Mouse (Mus musculus) natural killer cell, adult 2 months (primary cell): ENCODE measurements around the gene Zfp652.

Experiments used
- DNase-seq, 2 experiments: peaks; one replicate each; pipeline ENCODE4 v3.0.0; 2022; ENCODE audit warnings: low spot score in 2 of 2

Gene Zfp652

DNA sequence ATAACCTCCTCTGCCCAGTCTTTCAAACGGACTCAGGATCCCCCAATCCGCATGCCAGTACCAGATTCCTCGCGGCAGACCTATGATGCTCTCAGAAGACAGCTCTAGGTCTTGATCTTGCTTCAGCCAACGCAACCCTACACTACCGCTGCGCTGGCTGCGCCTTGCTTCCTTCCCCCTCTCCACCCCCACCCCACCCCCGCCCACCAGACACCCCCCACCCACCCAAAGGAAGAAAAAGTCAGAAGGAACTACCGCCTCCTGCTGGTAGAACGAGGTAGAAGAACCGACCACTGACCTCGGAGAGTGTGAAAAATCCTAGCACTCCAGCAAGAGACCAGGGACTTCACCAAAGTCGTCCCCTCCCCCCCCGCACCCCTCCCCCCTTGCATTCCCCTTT is 119.2 kb downstream of the Zfp652 start:
- no peak for DNase-seq

DNA sequence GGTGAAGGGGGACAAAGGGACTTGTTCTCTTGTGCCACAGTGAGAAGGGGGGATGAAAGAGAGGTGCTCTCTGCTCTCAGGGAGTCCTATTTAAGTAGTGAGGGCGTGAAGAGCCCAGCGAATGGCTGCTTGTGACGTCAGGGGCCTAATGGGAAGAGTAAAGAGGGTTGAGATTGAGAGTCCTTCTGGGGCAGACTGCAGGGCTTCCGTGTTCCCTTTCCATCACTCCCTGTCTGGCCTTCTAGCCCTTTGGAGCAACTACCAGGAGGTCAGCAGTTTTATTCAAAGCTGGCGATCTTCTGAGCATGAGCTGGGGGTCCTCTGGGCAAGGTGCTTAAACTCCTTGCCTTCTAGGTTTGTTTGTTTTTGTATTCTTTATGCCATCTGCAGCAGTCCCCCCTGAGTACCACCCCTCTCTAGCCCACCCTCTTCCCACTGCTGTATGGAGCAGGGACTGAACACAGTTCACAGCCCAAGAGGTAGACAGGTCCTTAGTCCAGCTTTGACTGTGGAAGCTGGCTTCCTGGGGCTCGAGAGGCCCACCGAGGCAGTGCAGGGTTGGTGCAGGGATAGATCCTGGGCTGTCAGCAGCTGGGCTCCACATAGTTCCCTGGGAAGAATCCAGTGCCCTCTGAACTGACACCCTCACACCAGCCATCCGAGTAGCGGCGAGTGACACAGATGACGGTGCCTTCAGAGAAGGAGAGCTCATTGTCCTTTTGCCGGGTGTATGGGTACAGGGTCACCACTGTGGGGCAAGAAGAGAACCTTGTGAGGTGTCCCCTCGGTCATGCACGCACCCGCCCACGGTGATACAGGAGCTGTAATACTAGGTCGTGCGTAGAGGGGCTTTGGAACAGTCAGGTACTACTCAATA is 119.9 kb downstream of the Zfp652 start:
- DNase-seq = no peak

DNA sequence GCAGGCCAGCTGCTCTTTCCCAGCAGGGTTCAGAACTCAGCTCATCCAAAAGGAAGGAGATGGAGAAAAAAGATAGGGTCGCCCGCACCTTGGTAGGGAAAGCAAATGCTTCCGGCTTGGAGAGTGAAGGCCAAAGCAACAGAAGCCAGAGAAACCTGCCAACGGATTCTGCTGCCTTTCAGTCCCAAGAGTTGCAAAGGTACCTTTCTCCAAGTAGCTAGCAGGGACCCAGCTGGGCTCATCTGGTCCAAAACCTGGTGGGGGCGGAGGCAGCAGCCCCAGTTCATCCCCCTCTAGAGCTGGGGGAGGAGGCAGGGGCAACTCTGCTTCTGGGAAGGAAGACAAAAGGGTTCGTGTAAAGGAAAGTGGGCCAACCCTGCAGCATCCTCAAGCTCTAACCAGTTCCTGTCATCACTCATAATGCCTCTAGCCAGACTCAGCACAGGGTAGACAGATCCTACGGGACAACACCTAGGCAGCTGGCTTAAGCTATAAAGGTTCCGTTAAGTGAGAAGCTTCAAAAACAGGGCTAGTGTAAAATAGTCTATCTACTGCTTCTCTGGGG is 120.6 kb downstream of the Zfp652 start:
- DNase-seq = no peak

DNA sequence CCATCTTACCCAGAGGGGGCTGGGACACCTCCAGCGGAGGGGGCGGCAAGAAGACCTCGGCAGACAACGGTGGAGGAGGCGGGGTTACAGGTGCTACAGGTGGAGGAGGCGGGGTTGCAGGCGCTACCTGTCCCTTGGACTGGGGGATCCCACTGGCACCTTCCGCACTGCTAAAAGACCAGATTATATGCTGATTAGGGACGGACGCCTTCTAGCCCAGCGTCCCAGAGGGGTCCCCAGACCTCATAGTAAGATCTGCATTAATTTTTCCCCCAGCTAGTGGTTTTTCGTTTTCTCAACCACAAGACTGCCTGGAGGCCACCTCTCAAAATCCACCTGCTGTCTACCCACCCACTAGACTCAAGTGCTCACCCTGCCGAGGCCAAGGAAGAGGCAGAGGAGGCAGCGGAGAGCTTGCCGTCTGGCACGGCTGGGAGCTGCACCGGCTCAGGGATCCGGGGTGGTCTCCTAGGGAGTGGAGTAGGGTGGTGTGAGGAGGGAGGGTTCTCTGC is 121.2 kb downstream of the Zfp652 start:
- peak in 1 of 2 experiments; percentile 37 for DNase-seq

DNA sequence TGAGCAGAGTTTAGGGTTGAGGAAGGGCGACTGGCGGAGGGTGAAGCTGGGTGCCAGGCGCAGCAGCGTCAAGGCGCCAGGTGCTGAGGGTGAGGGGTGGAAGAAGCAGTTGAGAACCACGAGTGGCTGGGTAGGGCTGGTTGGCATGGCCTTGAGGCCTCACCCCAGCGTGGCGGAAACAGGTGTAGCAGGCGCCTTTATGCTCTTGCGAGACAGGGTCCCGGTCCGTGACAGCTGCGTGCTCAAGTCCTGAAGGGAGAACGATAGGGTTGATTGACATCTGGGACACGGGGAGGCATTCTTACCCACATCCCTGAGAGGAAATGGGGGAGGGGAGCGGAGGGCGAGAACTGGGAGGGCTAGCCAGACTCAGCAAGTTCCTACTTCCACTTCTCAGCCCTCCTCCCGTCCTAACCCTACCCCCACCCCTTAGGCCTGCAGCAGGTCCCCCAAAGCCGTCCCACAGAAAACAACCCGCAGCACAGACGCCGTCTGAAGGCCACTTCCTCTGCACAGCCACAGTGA is 121.7 kb downstream of the Zfp652 start:
- peak; percentile 78 to 85 for DNase-seq

DNA sequence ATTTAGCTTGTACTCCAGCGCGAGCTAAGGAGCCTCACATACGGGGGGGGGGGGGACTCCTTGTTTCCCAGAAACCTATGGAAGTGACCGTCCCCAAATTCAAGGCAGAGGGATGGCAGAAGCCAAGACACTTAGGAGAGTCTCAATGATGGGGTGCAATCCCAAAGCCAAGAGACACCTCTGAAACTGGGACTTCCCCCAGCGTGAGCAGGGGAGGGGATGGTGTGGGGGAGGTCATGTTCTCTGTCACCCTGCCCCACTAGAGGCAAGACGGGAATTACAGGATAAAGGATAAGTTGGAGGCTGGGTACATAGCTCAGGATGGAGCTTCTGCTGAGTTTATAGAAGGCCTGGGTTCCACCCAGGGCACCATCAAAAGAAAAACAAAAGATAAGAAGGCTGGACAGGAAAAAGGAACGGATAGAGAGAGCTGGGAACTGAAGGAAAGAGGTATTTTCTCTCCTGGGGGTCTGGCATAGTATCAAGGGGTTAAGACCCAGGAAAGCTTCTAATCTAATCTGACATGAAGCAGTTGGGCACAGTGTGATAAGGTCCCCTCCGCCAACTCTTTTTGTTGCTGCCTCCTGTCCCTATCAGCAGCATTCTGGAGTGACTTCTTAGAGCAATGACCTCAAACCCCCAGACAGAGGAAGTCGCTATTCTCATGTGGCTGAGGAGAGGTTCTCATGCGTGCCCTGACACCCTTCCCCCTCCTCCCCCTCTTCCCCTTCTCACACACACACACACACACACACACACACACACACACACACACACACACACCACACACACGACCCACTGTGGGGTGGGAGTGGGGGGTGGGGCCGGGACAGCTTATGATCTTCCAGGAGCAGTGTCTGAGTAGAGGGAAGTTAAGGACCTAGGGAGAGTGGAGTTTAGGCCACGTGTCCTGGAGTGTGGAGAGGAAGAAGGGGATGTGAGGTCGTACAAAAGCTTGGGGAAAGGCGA is 122.6 kb downstream of the Zfp652 start:
- peak; percentile 80 to 87 for DNase-seq

DNA sequence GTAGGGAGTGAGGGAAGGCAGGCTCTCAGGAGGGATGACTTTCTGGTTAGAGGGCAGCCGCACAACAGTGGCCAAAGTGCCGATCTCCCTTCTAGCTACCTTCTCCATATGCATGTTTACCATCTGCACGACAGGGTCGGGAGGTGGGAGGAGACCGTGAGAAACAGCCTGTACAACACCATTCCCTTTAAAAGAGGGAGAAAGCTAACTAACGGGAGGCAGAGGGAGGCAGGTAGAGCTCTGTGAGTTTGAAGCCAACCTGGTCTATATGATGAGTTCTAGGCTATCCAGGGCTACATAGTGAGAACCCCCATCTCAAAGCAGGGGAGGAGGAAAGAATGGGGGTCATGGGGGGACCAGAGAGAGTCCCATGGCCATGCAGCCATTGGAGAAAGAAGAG is 123.4 kb downstream of the Zfp652 start:
- no peak for DNase-seq

DNA sequence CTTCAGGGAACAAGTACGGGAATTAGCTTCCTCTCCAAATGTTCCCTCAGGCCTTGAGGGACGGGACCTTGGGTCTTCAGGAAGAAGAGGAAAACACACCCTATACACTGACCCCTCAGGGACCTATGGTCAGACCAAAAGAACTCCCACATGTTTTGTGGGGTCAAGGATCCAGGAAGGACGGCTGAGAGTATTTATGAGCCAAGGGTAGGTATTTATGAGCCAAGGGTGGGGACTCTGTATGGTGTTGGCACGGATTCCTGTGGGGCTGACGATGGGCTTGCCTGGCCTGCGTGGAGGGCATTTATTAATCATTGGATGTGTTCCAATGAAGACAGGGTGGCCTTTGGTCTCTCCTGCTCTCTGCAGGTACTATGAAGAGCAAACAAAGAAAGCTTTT is 124.0 kb downstream of the Zfp652 start:
- no peak for DNase-seq

DNA sequence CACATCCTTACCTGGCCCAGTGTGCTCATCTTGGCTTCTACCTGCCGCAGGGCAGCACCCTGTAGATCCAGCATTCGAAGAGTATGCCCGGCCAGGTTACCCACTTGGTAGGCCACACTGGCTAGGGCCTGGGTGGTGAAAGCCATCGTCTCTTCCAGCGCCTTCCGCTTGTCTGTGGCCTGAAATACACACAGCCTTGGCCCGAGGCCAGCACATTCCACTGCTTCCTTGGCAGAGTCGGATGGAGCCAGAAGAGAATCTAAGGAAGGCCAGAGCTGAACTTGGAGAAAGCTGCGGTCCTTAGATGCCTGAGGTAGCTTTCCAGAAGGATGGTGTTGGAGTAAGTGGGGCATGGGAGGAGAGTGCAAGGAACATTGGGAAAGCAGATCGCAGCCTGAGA is 124.6 kb downstream of the Zfp652 start, which contains the start of gene Gngt2:
Gene Gngt2, plus strand, starts transcription at position 158 of the 400 bp plus-strand sequence.
- no peak for DNase-seq

DNA sequence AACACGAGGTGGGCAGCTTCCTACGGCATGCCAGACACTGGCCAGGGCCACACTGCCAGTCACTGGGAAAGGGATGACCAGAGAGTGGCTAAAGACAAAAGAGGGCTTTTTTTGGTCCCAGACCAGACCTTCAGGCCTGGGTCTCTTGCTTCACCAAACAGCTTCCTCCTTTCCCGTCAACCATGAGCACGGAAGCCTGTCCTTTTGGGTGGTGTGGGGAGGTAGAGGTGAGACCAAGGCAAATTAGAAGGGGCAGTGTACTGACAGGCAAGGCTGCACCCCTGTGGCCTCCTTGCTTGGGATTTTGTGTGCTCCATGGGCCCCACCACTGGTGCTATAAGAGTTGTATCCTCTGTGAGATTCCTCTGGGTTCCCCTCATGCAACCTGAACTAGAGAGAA is 126.1 kb downstream of the Zfp652 start:
- DNase-seq = no peak

DNA sequence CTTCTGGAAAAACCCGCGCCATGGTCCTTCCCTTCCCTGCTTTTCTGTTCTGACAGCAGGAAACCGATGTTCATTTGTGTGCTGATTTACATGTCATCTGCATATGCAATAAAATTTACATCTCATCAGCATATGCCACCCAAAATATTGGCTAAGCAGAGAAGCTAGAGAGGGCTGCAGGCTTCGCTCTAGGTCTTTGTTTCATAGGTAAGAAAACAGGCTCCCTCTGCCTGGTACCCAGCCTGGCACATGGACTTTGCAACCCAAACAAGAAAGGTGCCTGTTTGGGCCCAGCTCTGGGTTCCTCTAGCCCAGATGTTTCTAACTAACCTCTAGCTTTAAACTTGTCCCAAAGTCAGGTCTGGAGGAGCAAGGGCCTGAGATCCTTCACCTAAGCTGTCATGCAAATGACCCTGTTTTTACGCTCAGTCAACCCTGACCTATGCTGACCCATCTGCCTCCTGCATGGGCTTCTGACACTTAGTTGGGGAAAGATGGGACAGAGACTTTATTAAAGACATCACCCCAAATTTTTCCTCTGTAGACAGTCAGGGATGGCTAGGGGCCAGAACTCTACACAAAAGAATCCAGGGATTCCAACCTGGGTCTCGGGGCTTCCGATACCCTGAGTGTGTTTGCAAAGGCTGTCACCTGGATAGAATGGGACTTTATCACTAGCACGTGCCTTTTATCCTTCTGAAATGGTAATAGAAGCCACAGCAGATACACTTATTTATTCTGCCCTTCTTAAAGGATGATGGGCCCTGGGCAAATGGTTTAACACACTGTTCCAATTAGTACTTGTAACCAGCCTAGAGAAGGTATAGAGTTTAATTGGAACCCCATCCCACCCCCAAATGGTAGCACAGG is 126.8 kb downstream of the Zfp652 start:
- no peak for DNase-seq

DNA sequence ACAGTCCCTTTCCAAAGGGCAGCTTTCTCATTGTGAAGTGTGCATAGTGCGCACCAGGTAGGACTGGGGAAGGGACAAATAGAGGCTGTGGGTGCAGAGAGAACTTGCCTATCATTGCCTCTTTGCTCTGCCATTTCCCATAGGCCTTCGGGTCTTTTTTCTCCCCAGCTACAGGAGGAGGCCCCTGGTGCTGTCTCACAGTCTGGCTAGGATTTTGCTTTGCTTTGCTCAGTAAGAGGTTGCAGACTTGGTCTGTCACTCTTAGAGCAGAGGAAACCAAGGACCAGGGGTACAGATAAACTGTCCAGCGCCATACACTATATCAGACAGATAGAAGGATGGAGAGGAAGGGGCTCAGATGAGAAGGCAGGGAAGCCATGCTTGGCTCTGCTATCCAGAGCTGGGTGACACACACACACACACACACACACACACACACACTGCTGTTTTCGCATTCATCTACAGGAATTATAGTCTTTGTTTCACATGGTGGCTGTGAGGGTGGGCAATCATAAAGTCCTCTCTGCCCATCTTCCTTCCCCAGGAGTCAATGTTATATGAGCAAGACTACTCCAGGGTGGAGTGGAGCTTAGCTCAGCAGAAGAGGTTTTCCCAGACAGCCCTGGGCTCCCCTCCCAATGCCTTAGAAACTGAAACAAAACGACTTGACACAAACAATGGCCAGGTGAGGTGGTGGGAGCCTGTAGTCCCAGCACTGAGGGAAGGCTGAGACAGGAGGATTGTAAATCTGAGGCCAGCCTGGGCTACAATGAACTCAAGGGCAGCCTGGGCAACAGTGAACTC is 128.4 kb downstream of the Zfp652 start:
- DNase-seq = no peak

DNA sequence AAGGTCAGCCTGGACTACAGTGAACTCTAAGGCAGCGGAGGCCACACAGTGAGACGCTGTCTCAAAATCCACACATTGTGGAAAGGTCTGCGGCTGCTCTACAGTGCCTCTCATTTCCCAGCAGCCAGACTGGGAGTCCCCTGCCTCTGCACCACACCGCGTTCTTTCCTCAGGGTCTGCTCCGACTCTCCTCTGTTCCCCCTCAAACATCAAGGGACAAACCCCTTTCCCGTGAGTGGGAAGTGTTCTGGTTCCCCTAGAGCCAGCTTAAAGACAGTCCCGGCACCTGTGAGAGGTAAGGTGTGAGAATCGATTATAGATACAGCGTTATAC is 129.0 kb downstream of the Zfp652 start:
- DNase-seq = no peak

DNA sequence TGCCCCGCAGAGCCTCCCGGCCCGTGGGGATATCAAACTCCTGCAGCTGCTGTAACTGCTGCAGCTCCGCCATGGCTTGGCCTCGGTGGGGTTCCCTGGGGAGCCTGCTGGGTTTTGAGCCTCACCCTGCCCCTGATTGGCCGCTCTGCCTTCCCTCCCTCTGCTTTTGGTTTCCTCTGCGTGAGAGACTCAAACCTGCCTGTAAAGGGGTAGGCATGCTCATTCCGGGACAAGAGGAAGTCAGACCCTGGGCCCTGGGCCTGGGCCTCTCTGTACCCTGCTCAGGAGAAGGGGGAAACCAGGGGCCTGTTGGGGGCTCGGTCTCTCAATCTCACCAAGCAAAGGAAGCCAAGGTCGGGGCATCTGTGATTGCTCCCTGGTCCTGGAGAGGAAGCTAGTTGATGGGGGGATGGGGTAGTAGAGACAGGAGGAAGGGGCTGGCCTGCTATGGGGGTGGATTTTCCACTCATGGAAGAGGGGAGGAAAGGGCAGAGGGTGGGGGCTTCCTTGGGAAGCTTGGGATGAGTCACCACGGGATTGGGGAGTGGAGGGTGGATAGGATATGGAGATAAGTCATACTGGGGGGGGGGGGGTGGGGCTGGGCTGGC is 129.7 kb downstream of the Zfp652 start, which contains the start of gene Abi3:
Gene Abi3, minus strand, starts transcription at position 403 of the 608 bp plus-strand sequence.
- DNase-seq = peak; percentile 45 to 71

DNA sequence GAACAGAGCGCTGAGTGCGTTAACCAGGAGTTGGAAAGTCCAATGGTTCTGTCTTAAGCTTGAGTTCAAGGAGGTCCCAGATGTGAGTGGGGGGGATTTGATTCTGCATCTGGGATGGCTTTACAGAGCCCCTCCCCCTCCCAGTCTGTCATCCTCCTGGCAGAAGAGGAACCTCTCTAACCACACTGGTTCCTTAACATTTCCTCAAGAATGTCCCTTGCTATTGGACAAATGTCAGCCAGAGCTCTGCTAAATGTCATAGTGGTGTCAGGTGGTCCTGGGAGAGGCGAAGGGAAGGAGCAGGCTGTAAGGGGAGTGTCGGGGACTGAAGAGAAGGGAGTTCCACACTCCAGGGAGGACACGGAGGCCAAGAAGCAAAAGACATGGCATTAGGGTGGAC is 130.5 kb downstream of the Zfp652 start:
- no peak for DNase-seq

DNA sequence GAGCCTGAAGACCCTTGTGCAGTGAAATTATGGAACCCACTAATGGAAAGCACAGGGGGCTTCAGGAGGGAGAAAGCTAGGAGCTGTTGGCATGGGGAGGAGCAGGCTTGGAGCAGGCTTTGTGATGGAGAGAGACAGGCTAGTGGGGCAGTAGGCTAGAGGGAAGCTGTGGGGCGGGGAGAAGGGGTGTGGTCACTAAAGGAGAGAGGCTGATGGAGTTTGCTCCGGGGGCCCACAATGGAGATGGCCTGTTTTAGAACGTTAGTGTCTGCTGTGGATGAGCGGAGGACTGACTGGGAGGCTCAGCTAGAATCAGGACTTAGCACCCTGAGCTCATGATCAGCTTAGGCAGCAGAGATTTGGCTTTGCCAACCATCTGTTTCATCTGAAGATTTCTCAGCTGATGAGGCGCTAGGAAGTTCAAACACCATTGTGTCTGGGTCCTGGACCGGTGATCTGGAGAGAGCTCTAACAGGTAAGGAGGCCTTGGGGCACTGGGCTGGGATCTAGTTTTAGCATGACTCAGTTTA is 131.0 kb downstream of the Zfp652 start:
- no peak for DNase-seq

DNA sequence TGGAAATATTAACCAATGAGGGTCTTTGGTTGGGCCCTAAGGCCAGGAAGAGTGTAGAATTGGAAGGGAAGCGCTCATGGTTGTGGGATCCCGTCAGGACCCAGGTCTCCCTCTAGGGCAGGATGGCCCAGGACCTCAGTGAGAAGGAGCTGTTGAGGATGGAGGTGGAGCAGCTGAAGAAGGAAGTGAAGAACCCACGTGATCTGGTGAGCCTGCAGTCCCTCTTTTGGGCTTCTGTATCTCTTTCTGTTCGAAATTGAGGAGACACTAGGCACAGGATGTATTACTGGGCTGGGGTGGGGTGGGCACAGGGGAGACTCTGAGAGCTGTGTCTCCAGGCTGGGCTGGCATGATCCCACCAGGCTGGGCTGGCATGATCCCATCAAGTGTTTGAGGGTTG is 132.5 kb downstream of the Zfp652 start:
- DNase-seq = no peak

DNA sequence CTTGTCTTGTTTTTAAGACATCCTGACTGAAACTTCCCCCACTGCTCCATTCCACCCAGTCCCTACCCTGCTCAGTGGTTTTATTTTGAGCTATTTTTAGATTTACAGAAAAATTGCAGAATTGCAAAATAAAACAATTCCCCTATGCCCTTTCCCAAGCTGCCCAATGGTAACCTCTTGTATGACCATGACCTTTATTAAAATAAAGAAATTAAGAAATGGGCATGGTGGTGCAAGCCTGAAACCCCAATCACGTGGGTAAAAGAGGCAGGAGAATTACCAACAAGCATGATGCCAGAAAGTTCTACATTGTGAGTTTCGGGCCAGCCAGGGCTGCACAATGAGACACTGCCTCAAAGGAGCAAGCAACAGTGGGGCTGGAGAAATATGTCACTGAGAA is 138.4 kb downstream of the Zfp652 start:
- no peak for DNase-seq

DNA sequence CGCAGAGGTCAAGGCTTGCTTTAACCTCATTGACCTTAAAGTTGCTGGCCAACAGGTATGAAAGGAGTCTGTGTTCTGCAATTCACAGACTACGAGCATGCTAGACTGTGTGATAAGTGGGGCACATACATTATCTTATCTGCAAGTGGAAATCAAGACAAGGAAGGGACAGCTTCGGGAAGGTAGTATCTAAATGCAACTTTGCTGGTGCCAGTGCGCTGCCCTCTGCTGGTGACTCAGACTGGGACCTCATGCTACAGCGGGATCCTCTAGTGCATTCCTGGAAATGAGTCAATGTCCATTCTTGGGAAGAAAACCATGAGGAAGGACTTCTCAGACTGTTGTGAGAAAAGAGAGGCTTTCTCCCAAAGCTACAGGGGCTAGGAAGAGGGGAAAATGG is 141.2 kb downstream of the Zfp652 start:
- peak; percentile 47 to 68 for DNase-seq
